Mouse (Mus musculus) hindbrain, embryonic 11.5 days (tissue): Measurements from ENCODE around the gene Rassf3. TPM values are rescaled to one million over a fixed set of nuclear protein-coding genes. Genes with fewer than 3 reads are reported as not detected.

Experiments used
- ATAC-seq: fragments of 200-750 bp; cut with Nextera tagmentation; 2 replicates; pipeline ENCODE4 v1.8.0; 2017; ENCODE audit warnings: mild to moderate bottlenecking, moderate TSS enrichment, moderate library complexity; ENCODE audit not compliant: low FRiP score
- DNase-seq: peaks from one replicate; pipeline ENCODE4 v3.0.0-alpha.2; 2015; ENCODE audit warnings: low spot score
- H3K27ac ChIP-seq: fragments of 300-500 bp; sonication (generic); 2 replicates; pipeline ENCODE4 v1.5.1; 2014; ENCODE audit warnings: mild to moderate bottlenecking, low read depth, low read length
- H3K27me3 ChIP-seq: fragments of 300-500 bp; sonication (generic); 2 replicates; pipeline ENCODE4 v1.6.1; 2014; ENCODE audit warnings: mild to moderate bottlenecking, low read length, moderate library complexity, mixed read lengths; ENCODE audit not compliant: control insufficient read depth, insufficient read depth
- H3K36me3 ChIP-seq: fragments of 300-500 bp; sonication (generic); 2 replicates; pipeline ENCODE4 v1.6.1; 2014; ENCODE audit warnings: mild to moderate bottlenecking, low read length, moderate library complexity, mixed read lengths; ENCODE audit not compliant: control insufficient read depth, insufficient read depth
- H3K4me1 ChIP-seq: fragments of 300-500 bp; sonication (generic); replicated peaks from 2 replicates; pipeline ENCODE4 v1.6.1; 2014; ENCODE audit warnings: low read length, mixed read lengths; ENCODE audit not compliant: control insufficient read depth, insufficient read depth
- H3K4me2 ChIP-seq: fragments of 300-500 bp; sonication (generic); replicated peaks from 2 replicates; pipeline ENCODE4 v1.6.1; 2014; ENCODE audit warnings: mild to moderate bottlenecking, low read depth, low read length
- H3K4me3 ChIP-seq: fragments of 300-500 bp; sonication (generic); 2 replicates; pipeline ENCODE4 v1.5.1; 2014; ENCODE audit warnings: low read depth, low read length
- H3K9ac ChIP-seq: fragments of 300-500 bp; sonication (generic); 2 replicates; pipeline ENCODE4 v1.6.1; 2014; ENCODE audit warnings: low read depth, low read length
- H3K9me3 ChIP-seq: fragments of 300-500 bp; sonication (generic); 2 replicates; pipeline ENCODE4 v1.6.1; 2016; ENCODE audit warnings: low read length; ENCODE audit not compliant: control insufficient read depth
- WGBS: fragments of 180-500 bp; shearing (Covaris S2); extraction: QIAGEN DNeasy Blood & Tissue Kit; methylation state at CpG from one replicate; pipeline ENCODE4 v1.1.7; 2014; 5-methylcytosine and 5-hydroxymethylcytosine counted together
- polyA plus RNA-seq: library from polyadenylated mRNA; unstranded; fragments of >200 nt; fragmentation: Nextera tagmentation; extraction: Ambion mirVana; gene quantifications from 2 replicates; pipeline ENCODE4 v1.2.1, GENCODE M21; 2014

Rassf3 gene
- polyA plus RNA-seq, 1 experiment from 2014 or later, result 7.0 TPM

- H3K27ac ChIP-seq, result no peak overlapping the region
- no peak overlapping the region for H3K4me3 ChIP-seq
- no peak for DNase-seq
- no peaks in the 10 kb centered on the region for H3K4me1 ChIP-seq
- no peaks in the 10 kb centered on the region for H3K27me3 ChIP-seq
- no peaks in the 10 kb centered on the region for H3K36me3 ChIP-seq
- WGBS, result 78% methylated on average over 9 of the region's 9 CpGs
- H3K9ac ChIP-seq, result no peak overlapping the region
- no peaks in the 10 kb centered on the region for H3K9me3 ChIP-seq
- ATAC-seq, result no peak
- no peak overlapping the region for H3K4me2 ChIP-seq
These were observed 17.4 kb upstream of the Rassf3 start for GRCm38 (mm10) chr10:121493374-121494162.

GRCm38 (mm10) chr10:121492608-121493315 is 16.6 kb upstream of the Rassf3 start:
- no peak overlapping the region for H3K9ac ChIP-seq
- no peaks in the 10 kb centered on the region for H3K9me3 ChIP-seq
- H3K4me2 ChIP-seq, result no peak overlapping the region
- H3K27me3 ChIP-seq, result no peaks in the 10 kb centered on the region
- H3K36me3 ChIP-seq, result no peaks in the 10 kb centered on the region
- ATAC-seq (no peak), DNase-seq (no peak)
- H3K4me1 ChIP-seq, result no peaks in the 10 kb centered on the region
- no peak overlapping the region for H3K4me3 ChIP-seq
- WGBS, result 91% methylated on average over 7 of the region's 7 CpGs
- no peak overlapping the region for H3K27ac ChIP-seq

DNA sequence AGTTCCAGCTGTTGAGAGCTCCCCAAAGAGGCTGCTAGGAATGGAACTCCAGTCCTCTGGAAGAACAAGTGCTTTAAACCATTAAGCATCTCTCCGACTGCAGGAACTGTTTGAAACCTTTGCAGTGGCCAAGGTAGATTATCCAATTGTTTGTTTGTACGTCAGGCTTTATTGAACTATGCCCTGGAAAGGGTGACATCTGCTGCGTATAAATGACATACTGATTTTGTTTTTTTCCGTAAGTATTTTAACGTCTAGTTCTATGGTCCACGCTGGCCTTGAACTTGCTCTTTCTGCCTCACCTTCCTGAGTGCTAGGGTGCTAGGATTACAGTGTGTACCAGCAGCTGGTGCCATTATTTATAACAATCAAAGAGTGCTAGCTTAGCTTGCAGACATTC is 13.8 kb upstream of the Rassf3 start:
- Histone ChIP-seq H3K4me1 (no peaks in the 10 kb centered on the region), H3K9ac (no peak overlapping the region), H3K27me3 (no peaks in the 10 kb centered on the region), H3K36me3 (no peaks in the 10 kb centered on the region), H3K4me3 (no peak overlapping the region), H3K4me2 (no peak overlapping the region), H3K9me3 (no peaks in the 10 kb centered on the region), H3K27ac (no peak overlapping the region)
- ATAC-seq (no peak), DNase-seq (no peak)
- WGBS, result 91% methylated on average over 6 of the region's 6 CpGs

DNA sequence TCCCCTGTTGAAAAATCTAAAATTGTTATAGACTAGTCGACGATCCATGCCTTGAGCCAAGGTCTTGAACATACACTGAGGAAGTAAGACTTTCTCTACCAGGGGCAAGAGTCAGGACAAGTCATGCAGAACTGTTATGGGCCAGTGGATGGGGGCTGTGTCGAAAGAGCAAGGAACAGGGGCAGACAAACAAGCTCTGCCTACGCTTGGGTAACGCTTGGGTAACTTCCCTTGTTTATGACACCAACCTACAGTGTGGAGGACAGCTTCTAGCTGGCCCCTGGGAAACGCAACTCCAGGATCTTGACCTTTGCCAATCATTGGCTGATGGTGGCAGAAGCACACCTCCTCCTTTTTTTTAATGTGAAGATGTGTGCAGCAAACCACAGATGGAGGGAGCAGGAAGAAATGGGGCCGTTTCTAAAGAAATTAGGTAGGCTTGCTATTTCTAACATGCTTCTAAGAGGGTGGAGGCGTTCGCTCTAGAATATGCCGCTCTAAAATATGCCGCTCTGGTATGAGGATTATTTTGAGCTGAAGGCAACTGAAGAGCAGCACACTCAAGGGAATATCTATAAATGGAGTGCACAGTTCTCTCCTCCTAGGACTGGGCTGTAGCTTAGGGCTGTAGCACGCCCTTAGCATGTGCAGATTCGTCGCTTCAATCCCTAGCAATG is 12.6 kb upstream of the Rassf3 start:
- H3K36me3 ChIP-seq, result no peaks in the 10 kb centered on the region
- H3K4me1 ChIP-seq, result no peaks in the 10 kb centered on the region
- DNase-seq (no peak), ATAC-seq (no peak)
- H3K4me3 ChIP-seq, result no peak overlapping the region
- H3K27me3 ChIP-seq, result no peaks in the 10 kb centered on the region
- 84% methylated on average over 14 of the region's 14 CpGs for WGBS
- H3K9me3 ChIP-seq, result no peaks in the 10 kb centered on the region
- no peak overlapping the region for H3K27ac ChIP-seq
- H3K4me2 ChIP-seq, result no peak overlapping the region
- H3K9ac ChIP-seq, result no peak overlapping the region

DNA sequence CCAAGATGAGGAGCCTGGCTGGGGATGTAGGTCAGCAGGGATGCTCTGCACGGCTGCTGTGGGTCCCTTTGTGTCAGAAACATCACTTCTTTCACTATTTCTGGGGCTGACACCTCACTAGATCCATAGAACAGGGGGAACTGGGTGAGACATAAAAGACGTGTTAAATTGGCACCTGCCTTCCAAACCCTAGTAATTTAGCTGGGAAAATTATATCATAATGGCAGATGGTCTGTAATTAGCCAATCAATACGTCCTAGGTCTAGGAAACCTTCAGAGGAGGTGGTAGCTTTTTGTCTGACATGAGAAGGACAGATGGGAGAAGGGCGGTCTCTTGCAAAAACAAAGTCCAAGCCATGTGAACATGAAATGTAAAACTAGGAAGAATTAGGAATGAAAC is 11.6 kb upstream of the Rassf3 start:
- 74% methylated on average over 4 of the region's 4 CpGs for WGBS
- Histone ChIP-seq H3K9me3 (no peaks in the 10 kb centered on the region), H3K36me3 (no peaks in the 10 kb centered on the region), H3K9ac (no peak overlapping the region), H3K4me1 (no peaks in the 10 kb centered on the region), H3K27ac (no peak overlapping the region), H3K4me2 (no peak overlapping the region), H3K27me3 (no peaks in the 10 kb centered on the region), H3K4me3 (no peak overlapping the region)
- ATAC-seq (no peak), DNase-seq (no peak)

DNA sequence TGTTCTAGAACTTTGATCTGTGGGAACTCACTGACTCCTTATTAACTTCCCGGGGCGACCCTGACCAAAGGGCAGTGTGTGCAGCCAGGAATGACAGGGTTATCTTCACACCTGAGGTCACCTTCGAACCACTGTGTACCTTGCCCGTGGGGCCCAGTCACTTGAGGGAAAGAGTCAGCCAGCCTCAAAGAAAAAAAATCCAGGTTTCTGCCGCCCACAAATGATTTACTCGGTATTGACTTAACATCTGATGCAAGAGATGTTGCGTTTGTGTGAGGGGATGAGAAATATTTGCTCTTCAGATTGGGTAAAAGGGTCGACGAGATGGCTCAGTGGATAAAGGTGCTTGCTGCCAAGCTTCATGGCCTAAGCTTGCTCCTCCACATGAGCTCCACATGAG is 10.2 kb upstream of the Rassf3 start:
- ATAC-seq (no peak), DNase-seq (no peak)
- Histone ChIP-seq H3K27me3 (no peaks in the 10 kb centered on the region), H3K9ac (no peak overlapping the region), H3K4me1 (no peaks in the 10 kb centered on the region), H3K36me3 (no peaks in the 10 kb centered on the region), H3K4me3 (no peak overlapping the region), H3K4me2 (no peak overlapping the region), H3K27ac (no peak overlapping the region), H3K9me3 (no peaks in the 10 kb centered on the region)
- 87% methylated on average over 9 of the region's 9 CpGs for WGBS

- no peaks in the 10 kb centered on the region for H3K36me3 ChIP-seq
- no peaks in the 10 kb centered on the region for H3K27me3 ChIP-seq
- H3K27ac ChIP-seq, result no peak overlapping the region
- H3K9ac ChIP-seq, result no peak overlapping the region
- 69% methylated on average over 1 of the region's 1 CpGs for WGBS
- no peaks in the 10 kb centered on the region for H3K4me1 ChIP-seq
- no peak overlapping the region for H3K4me2 ChIP-seq
- H3K4me3 ChIP-seq, result no peak overlapping the region
- ATAC-seq, result no peak
- no peaks in the 10 kb centered on the region for H3K9me3 ChIP-seq
- DNase-seq, result no peak
These were observed 7.2 kb upstream of the Rassf3 start for GRCm38 (mm10) chr10:121483364-121483763.

DNA sequence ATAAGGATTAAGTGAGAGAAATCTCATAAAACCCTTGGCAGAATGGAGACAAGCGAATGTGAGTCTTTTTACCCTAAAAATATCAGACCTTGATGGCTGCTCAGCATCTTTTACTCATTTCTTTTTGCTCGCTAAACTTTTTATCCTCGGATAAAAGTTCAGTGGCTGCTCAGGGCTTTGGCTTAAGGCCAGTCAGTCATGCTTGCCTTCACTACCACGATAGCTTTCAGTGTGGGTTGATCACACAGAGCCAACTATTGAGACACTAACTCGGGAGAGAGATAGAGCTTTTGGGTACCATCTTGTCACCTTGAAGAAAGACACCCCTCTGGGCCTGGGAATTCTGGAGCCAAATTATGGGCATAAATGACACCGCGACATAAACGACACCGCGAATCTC is 5.0 kb upstream of the Rassf3 start:
- H3K9me3 ChIP-seq, result no peaks in the 10 kb centered on the region
- ATAC-seq (no peak), DNase-seq (no peak)
- H3K4me3 ChIP-seq, result no peak overlapping the region
- no peaks in the 10 kb centered on the region for H3K27me3 ChIP-seq
- 94% methylated on average over 10 of the region's 10 CpGs for WGBS
- no peak overlapping the region for H3K9ac ChIP-seq
- H3K4me1 ChIP-seq, result no peaks in the 10 kb centered on the region
- H3K36me3 ChIP-seq, result no peaks in the 10 kb centered on the region
- H3K27ac ChIP-seq, result no peak overlapping the region
- H3K4me2 ChIP-seq, result no peak overlapping the region
